Mouse (Mus musculus) CH12.LX (cell line): ENCODE results near the gene Ulk4. TPM values are rescaled to one million over a fixed set of nuclear protein-coding genes. Genes with fewer than 3 reads are reported as not detected.
A peak's percentile ranks its signal among the peaks of the same experiment; 100 is the strongest.

Experiments used
- DNase-seq: peaks from one replicate; pipeline ENCODE4 v3.0.0-alpha.2; 2013; ENCODE audit errors: extremely low read depth
- H3K27ac ChIP-seq: 2 replicates; pipeline ENCODE4 v1.5.1; 2012; ENCODE audit warnings: low read depth, mild to moderate bottlenecking, control low read depth, moderate library complexity; ENCODE audit not compliant: insufficient read depth
- H3K27me3 ChIP-seq: replicated peaks from 2 replicates; pipeline ENCODE3; 2012; ENCODE audit warnings: inconsistent platforms
- H3K36me3 ChIP-seq, 2 experiments: replicated peaks in 1 of 2; 2 replicates each; pipeline versions ENCODE3 to v1.6.1; 2012; ENCODE audit warnings: inconsistent platforms in 1 of 2, low read length in 1 of 2, mild to moderate bottlenecking in 1 of 2, mixed read lengths in 1 of 2, moderate library complexity in 1 of 2; ENCODE audit not compliant: control insufficient read depth in 1 of 2, insufficient read depth in 1 of 2
- H3K4me1 ChIP-seq, 2 experiments: 2 replicates each; pipeline ENCODE4 v1.6.1; 2012; ENCODE audit warnings: inconsistent platforms in 1 of 2, moderate library complexity in 1 of 2; ENCODE audit not compliant: insufficient read depth in 2 of 2, control insufficient read depth in 1 of 2
- H3K4me2 ChIP-seq: 2 replicates; pipeline ENCODE4 v1.6.1; 2012; ENCODE audit warnings: low read depth, mild to moderate bottlenecking, control low read depth; ENCODE audit not compliant: poor library complexity, insufficient read depth, severe bottlenecking
- H3K4me3 ChIP-seq, 3 experiments: fragments of 150-350 bp in 1 of 3; sonication (generic) in 1 of 3; replicated peaks in 1 of 3; 2 replicates each; pipeline versions ENCODE3 to v1.5.1; 2011 to 2012; ENCODE audit warnings: low read depth in 2 of 3, low read length in 2 of 3, mild to moderate bottlenecking in 2 of 3, moderate library complexity in 2 of 3, control low read depth in 1 of 3, improper control_type of control experiment in 1 of 3, inconsistent platforms in 1 of 3, mixed read lengths in 1 of 3; ENCODE audit not compliant: poor library complexity in 1 of 3
- H3K79me2 ChIP-seq: replicated peaks from 2 replicates; pipeline ENCODE4 v1.6.1; 2012; ENCODE audit warnings: mild to moderate bottlenecking, moderate library complexity; ENCODE audit not compliant: control insufficient read depth, poor library complexity, insufficient read depth, severe bottlenecking; ENCODE audit errors: extremely low read depth
- H3K9ac ChIP-seq: 2 replicates; pipeline ENCODE4 v1.6.1; 2012; ENCODE audit warnings: low read depth, mild to moderate bottlenecking, control low read depth, moderate library complexity; ENCODE audit not compliant: insufficient read depth
- H3K9me3 ChIP-seq: replicated peaks from 2 replicates; pipeline ENCODE3; 2012; ENCODE audit warnings: low read length, inconsistent platforms, mixed read lengths
- BHLHE40 ChIP-seq: IDR thresholded peaks from 2 replicates; pipeline ENCODE4 v1.6.1; 2011; ENCODE audit warnings: mild to moderate bottlenecking, low read depth, low read length, improper control_type of control experiment
- CTCF ChIP-seq, 2 experiments: IDR thresholded peaks in 1 of 2; conservative IDR thresholded peaks in 1 of 2; 2 replicates each; pipeline ENCODE4 v1.5.1; 2011 to 2012; ENCODE audit warnings: low read depth in 2 of 2, low read length in 2 of 2, improper control_type of control experiment in 1 of 2, inconsistent platforms in 1 of 2, mild to moderate bottlenecking in 1 of 2, moderate library complexity in 1 of 2
- EP300 ChIP-seq: IDR thresholded peaks from 2 replicates; pipeline ENCODE4 v1.6.1; 2011; ENCODE audit warnings: low read length, improper control_type of control experiment
- ETS1 ChIP-seq: conservative IDR thresholded peaks from 2 replicates; pipeline ENCODE4 v1.6.1; 2012; ENCODE audit warnings: low read depth, mild to moderate bottlenecking, inconsistent platforms, low read length, improper control_type of control experiment, moderate library complexity
- HCFC1 ChIP-seq: IDR thresholded peaks from 2 replicates; pipeline ENCODE4 v1.6.1; 2012; ENCODE audit warnings: low read depth, mild to moderate bottlenecking, inconsistent platforms, low read length, improper control_type of control experiment
- IRF4 ChIP-seq: IDR thresholded peaks from 2 replicates; pipeline ENCODE4 v1.6.1; 2014; ENCODE audit warnings: low read depth, mild to moderate bottlenecking, inconsistent platforms, low read length, improper control_type of control experiment
- JUN ChIP-seq: IDR thresholded peaks from 2 replicates; pipeline ENCODE4 v1.6.1; 2011; ENCODE audit warnings: low read depth, mild to moderate bottlenecking, low read length, improper control_type of control experiment, moderate library complexity; ENCODE audit not compliant: insufficient read depth
- JUND ChIP-seq: conservative IDR thresholded peaks from 2 replicates; pipeline ENCODE4 v1.6.1; 2011; ENCODE audit warnings: low read depth, low read length, improper control_type of control experiment
- KAT2A ChIP-seq: IDR thresholded peaks from 2 replicates; pipeline ENCODE4 v1.6.1; 2012; ENCODE audit warnings: low read length, improper control_type of control experiment, inconsistent platforms; ENCODE audit not compliant: insufficient replicate concordance
- MAFK ChIP-seq: IDR thresholded peaks from 2 replicates; pipeline ENCODE4 v1.6.1; 2011; ENCODE audit warnings: low read length, improper control_type of control experiment; ENCODE audit not compliant: insufficient replicate concordance
- MAZ ChIP-seq: IDR thresholded peaks from 2 replicates; pipeline ENCODE4 v1.6.1; 2012; ENCODE audit warnings: low read depth, mild to moderate bottlenecking, inconsistent platforms, low read length, improper control_type of control experiment, moderate library complexity
- MYC ChIP-seq: IDR thresholded peaks from 2 replicates; pipeline ENCODE4 v1.6.1; 2011; ENCODE audit warnings: low read depth, mild to moderate bottlenecking, improper control_type of control experiment, low read length
- NELFE ChIP-seq: IDR thresholded peaks from 2 replicates; pipeline ENCODE4 v1.6.1; 2011; ENCODE audit warnings: low read depth, low read length, improper control_type of control experiment
- PAX5 ChIP-seq: IDR thresholded peaks from 2 replicates; pipeline ENCODE4 v1.6.1; 2012; ENCODE audit warnings: low read length, inconsistent platforms, mixed read lengths
- POLR2A ChIP-seq: IDR thresholded peaks from 2 replicates; pipeline ENCODE4 v1.6.1; 2011; ENCODE audit warnings: low read depth, mild to moderate bottlenecking, improper control_type of control experiment, low read length
- POLR2AphosphoS2 ChIP-seq: IDR thresholded peaks from 2 replicates; pipeline ENCODE4 v1.6.1; 2011; ENCODE audit warnings: low read depth, low read length, improper control_type of control experiment
- RAD21 ChIP-seq: IDR thresholded peaks from 2 replicates; pipeline ENCODE4 v1.6.1; 2011; ENCODE audit warnings: low read depth, mild to moderate bottlenecking, low read length, improper control_type of control experiment, moderate library complexity
- RCOR1 ChIP-seq: conservative IDR thresholded peaks from 2 replicates; pipeline ENCODE4 v1.6.1; 2012; ENCODE audit warnings: low read depth, mild to moderate bottlenecking, inconsistent platforms, low read length, improper control_type of control experiment
- SIN3A ChIP-seq: IDR thresholded peaks from 2 replicates; pipeline ENCODE4 v1.6.1; 2012; ENCODE audit warnings: low read length, improper control_type of control experiment, inconsistent platforms
- SMC3 ChIP-seq: IDR thresholded peaks from 2 replicates; pipeline ENCODE4 v1.6.1; 2011; ENCODE audit warnings: low read depth, low read length, improper control_type of control experiment
- TCF12 ChIP-seq: IDR thresholded peaks from 2 replicates; pipeline ENCODE4 v1.6.1; 2014; ENCODE audit warnings: low read depth, mild to moderate bottlenecking, inconsistent platforms, low read length, improper control_type of control experiment
- ZC3H11A ChIP-seq: IDR thresholded peaks from 2 replicates; pipeline ENCODE4 v1.6.1; 2012; ENCODE audit warnings: low read depth, mild to moderate bottlenecking, inconsistent platforms, low read length, improper control_type of control experiment
- ZMIZ1 ChIP-seq: IDR thresholded peaks from 2 replicates; pipeline ENCODE4 v1.6.1; 2012; ENCODE audit warnings: low read depth, mild to moderate bottlenecking, inconsistent platforms, low read length, improper control_type of control experiment
- ZNF384 ChIP-seq: IDR thresholded peaks from 2 replicates; pipeline ENCODE4 v1.6.1; 2012; ENCODE audit warnings: low read depth, low read length, improper control_type of control experiment, inconsistent platforms
- dilution Hi-C: fragments of 300-500 bp; cut with MboI; formaldehyde crosslinking; loops from 2 replicates; pipeline ENCODE4 v1.14.3; 2020; ENCODE audit warnings: low sequenced_read_pairs; ENCODE audit not compliant: extremely low pct_unique_long_range_greater_than_20kb, extremely low pct_ligation_motif_present
- in situ Hi-C: fragments of 300-500 bp; cut with MboI; formaldehyde crosslinking; loops from 3 replicates; pipeline ENCODE4 v1.14.3; 2019; ENCODE audit warnings: low sequenced_read_pairs, low pct_ligation_motif_present, low pct_unique_long_range_greater_than_20kb, mixed read lengths
- polyA plus RNA-seq: library from polyadenylated mRNA; unstranded; fragments of >175 nt; gene quantifications from 2 replicates; pipeline ENCODE4 v1.2.1, GENCODE M21; 2012; ENCODE audit warnings: low read depth; ENCODE audit not compliant: insufficient read length
- total RNA-seq, 2 experiments: library from RNA; depleted of rRNA; stranded (reverse); fragments of 300-350 nt in 1 of 2; fragments of >200 nt in 1 of 2; gene quantifications; 2 replicates each; pipeline ENCODE4 v1.2.3; 2012 to 2014

The Ulk4 gene
- total and polyA plus RNA-seq, 3 experiments, result 1.6 to 25.8 (median 18.5) TPM

DNA sequence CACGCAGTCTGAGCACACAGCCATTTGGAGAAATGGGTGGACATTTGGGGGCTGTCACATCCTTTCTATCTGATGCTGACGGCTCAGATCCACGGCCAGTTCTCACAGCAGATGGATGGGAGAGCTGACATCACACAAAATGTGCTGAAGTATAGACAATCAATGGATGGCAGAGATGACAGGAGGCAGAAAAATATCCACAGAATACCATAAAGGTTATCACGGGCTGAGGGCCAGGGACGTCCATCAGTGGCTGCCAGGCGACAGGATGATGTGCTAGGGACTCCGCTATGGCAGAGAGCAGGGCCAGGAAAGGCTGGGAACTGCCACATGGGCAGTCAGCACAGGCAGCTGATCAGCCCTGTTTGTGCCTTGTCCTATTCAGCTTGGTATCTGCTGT, 112.4 kb downstream of the Ulk4 start:
- DNase-seq, result no peak
- Histone ChIP-seq H3K79me2 (no peaks in the 10 kb centered on the region), H3K36me3 (peaks cover 10 to 55% of the 10 kb centered on the region in 2 experiments), H3K27me3 (no peaks in the 10 kb centered on the region), H3K4me2 (no peak overlapping the region), H3K27ac (no peak overlapping the region), H3K9ac (no peak overlapping the region), H3K4me1 (peaks cover 0 to 6% of the 10 kb centered on the region in 2 experiments; a peak in 2 of 4 replicates), H3K4me3 (no peak overlapping the region), H3K9me3 (peaks cover 5% of the 10 kb centered on the region)
- dilution Hi-C loops (no loop called here), in situ Hi-C loops (no loop called here)
- TF ChIP-seq MAZ, result no peak
- TF ChIP-seq PAX5, result no peak
- no peak for TF ChIP-seq KAT2A
- TF ChIP-seq EP300, result no peak
- no peak for TF ChIP-seq HCFC1
- no peak for TF ChIP-seq ETS1
- TF ChIP-seq BHLHE40, result no peak
- TF ChIP-seq POLR2AphosphoS2, result no peak
- no peak for TF ChIP-seq MYC
- TF ChIP-seq JUN, result no peak
- no peak for TF ChIP-seq MAFK
- no peak for TF ChIP-seq SMC3
- TF ChIP-seq TCF12, result no peak
- TF ChIP-seq ZC3H11A, result no peak

DNA sequence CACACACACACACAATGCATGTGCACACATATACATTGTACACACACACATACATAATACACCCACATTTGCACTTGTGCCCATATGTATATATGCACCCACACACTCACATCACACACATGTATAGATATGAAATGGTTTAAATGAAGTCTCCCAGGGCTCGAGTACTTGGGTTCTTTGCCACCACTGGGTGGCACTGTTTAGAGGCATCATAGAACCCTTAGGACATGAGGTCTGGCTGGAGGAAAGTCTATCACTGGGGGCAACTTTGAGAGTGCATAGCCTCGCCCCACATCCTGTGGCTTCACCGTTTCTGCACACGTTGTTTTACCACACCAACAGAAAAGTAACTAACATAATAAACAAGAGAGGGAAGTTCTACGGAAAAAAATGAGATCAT, 114.2 kb downstream of the Ulk4 start:
- H3K27me3 ChIP-seq, result no peaks in the 10 kb centered on the region
- H3K9me3 ChIP-seq, result peaks cover 5% of the 10 kb centered on the region
- DNase-seq, result peak; percentile 44
- no peak overlapping the region for H3K9ac ChIP-seq
- TF ChIP-seq RAD21, result peak; percentile 31
- no peak for TF ChIP-seq RCOR1
- TF ChIP-seq JUND, result no peak
- TF ChIP-seq POLR2AphosphoS2, result no peak
- TF ChIP-seq NELFE, result no peak
- peak; percentile 63 for TF ChIP-seq SMC3
- TF ChIP-seq EP300, result no peak
- no peak for TF ChIP-seq ZMIZ1
- no peak for TF ChIP-seq POLR2A
- TF ChIP-seq ZNF384, result no peak
- no peak for TF ChIP-seq IRF4
- TF ChIP-seq SIN3A, result no peak
- TF ChIP-seq CTCF (conservative IDR thresholded peaks at IDR 0.05 in 1 of 2, IDR thresholded peaks at IDR 0.05 in 1 of 2; ENCODE audit: low read depth in 2 of 2, low read length in 2 of 2), result peak; percentile 28 to 67; a peak in 2 of 4 replicates
- no peak for TF ChIP-seq KAT2A
- no peak overlapping the region for H3K4me2 ChIP-seq
- in situ Hi-C loops, result no loop called here
- no peaks in the 10 kb centered on the region for H3K79me2 ChIP-seq
- no peak overlapping the region for H3K27ac ChIP-seq
- H3K4me1 ChIP-seq, result peaks cover 0 to 6% of the 10 kb centered on the region in 2 experiments; a peak in 2 of 4 replicates
- no peak overlapping the region for H3K4me3 ChIP-seq
- peaks cover 10 to 44% of the 10 kb centered on the region in 2 experiments for H3K36me3 ChIP-seq
- dilution Hi-C loops, result no loop called here
